In genomic region chr16:27453823-27454222, GRCm38 (mm10) we compare ENCODE assay signal across 13 mouse cellular contexts.
DNase-seq lines count a peak whose midpoint lies in the region; ATAC-seq and TF ChIP-seq lines count a peak whose summit lies in the region.
"Had no signal": no experiment of that assay in that cellular context is flagged by ENCODE, and none has a peak within 500 bp of the region (broad histone marks: within the 10 kb centered on the region; RNA-seq: fewer than 3 reads in every experiment).

No protein-coding gene starts in this region.

- no peaks in the 10 kb centered on the region for H3K9me3 ChIP-seq in forebrain, embryonic 13.5 days (replicated peaks)
- H3K9me3 ChIP-seq in forebrain, embryonic 11.5 days (ENCODE audit: control insufficient read depth, low read length): no peaks in the 10 kb centered on the region
- no peaks in the 10 kb centered on the region for H3K9me3 ChIP-seq in forebrain, embryonic 14.5 days (replicated peaks; ENCODE audit: control insufficient read depth, low read length)
- H3K9me3 ChIP-seq in forebrain, embryonic 16.5 days (ENCODE audit: control insufficient read depth, low read length): no peaks in the 10 kb centered on the region
- H3K9me3 ChIP-seq in intestine, postnatal 0 days (ENCODE audit: control insufficient read depth): no peaks in the 10 kb centered on the region
- H3K9me3 ChIP-seq: embryonic facial prominence, embryonic 10.5 days; embryonic facial prominence, embryonic 12.5 days; G1E had no signal

- H3K27me3 ChIP-seq in forebrain, embryonic 13.5 days: no peaks in the 10 kb centered on the region
- H3K27me3 ChIP-seq in forebrain, embryonic 11.5 days (ENCODE audit: control insufficient read depth, insufficient read depth, low read length): no peaks in the 10 kb centered on the region
- no peaks in the 10 kb centered on the region for H3K27me3 ChIP-seq in forebrain, embryonic 14.5 days (replicated peaks; ENCODE audit: control insufficient read depth, insufficient read depth, low read length)
- H3K27me3 ChIP-seq in forebrain, embryonic 16.5 days (replicated peaks; ENCODE audit: control insufficient read depth, insufficient read depth, low read length): no peaks in the 10 kb centered on the region
- no peaks in the 10 kb centered on the region for H3K27me3 ChIP-seq in intestine, postnatal 0 days (replicated peaks; ENCODE audit: control insufficient read depth, insufficient read depth, low read length)
- H3K27me3 ChIP-seq: embryonic facial prominence, embryonic 12.5 days; Patski had no signal

- ATAC-seq in forebrain, embryonic 13.5 days: peak; percentile 39
- ATAC-seq in forebrain, embryonic 11.5 days (replicated peaks; ENCODE audit: low FRiP score): no peak
- peak; percentile 56; the same call in 1 of the 2 replicates for ATAC-seq in forebrain, embryonic 14.5 days
- ATAC-seq in forebrain, embryonic 16.5 days: peak; percentile 58
- ATAC-seq in intestine, postnatal 0 days: no peak
- ATAC-seq: activated CD4-positive, CD25-positive, alpha-beta regulatory T cell, adult 4 months had no signal

- WGBS in forebrain, embryonic 13.5 days: 59% methylated on average over 2 of the region's 2 CpGs
- WGBS in forebrain, embryonic 11.5 days: 84% methylated on average over 2 of the region's 2 CpGs
- 58% methylated on average over 2 of the region's 2 CpGs for WGBS in forebrain, embryonic 14.5 days
- 51% methylated on average over 2 of the region's 2 CpGs for WGBS in forebrain, embryonic 16.5 days
- WGBS in intestine, postnatal 0 days: 80% methylated on average over 2 of the region's 2 CpGs

- no peak overlapping the region for H3K9ac ChIP-seq in forebrain, embryonic 13.5 days
- H3K9ac ChIP-seq in forebrain, embryonic 11.5 days (ENCODE audit: low read length): no peak overlapping the region
- no peak overlapping the region for H3K9ac ChIP-seq in forebrain, embryonic 14.5 days (ENCODE audit: low read length)
- no peak overlapping the region for H3K9ac ChIP-seq in forebrain, embryonic 16.5 days (replicated peaks; ENCODE audit: low read depth, low read length)
- H3K9ac ChIP-seq in intestine, postnatal 0 days (ENCODE audit: low read depth, low read length): no peak overlapping the region
- H3K9ac ChIP-seq: embryonic facial prominence, embryonic 12.5 days had no signal

- no peak overlapping the region for H3K27ac ChIP-seq in forebrain, embryonic 13.5 days
- no peak overlapping the region for H3K27ac ChIP-seq in forebrain, embryonic 11.5 days (ENCODE audit: low read depth, low read length)
- no peak overlapping the region for H3K27ac ChIP-seq in forebrain, embryonic 14.5 days (ENCODE audit: low read depth, low read length)
- no peak overlapping the region for H3K27ac ChIP-seq in forebrain, embryonic 16.5 days (ENCODE audit: low read length)
- H3K27ac ChIP-seq in intestine, postnatal 0 days (ENCODE audit: low read depth, low read length): no peak overlapping the region
- H3K27ac ChIP-seq: embryonic facial prominence, embryonic 10.5 days; embryonic facial prominence, embryonic 12.5 days had no signal

- H3K4me1 ChIP-seq in forebrain, embryonic 13.5 days: peaks cover 7% of the 10 kb centered on the region; the same call in 1 of the 2 replicates
- no peaks in the 10 kb centered on the region; the same call in 1 of the 2 replicates for H3K4me1 ChIP-seq in forebrain, embryonic 11.5 days (replicated peaks; ENCODE audit: control insufficient read depth, insufficient read depth, low read length)
- no peaks in the 10 kb centered on the region for H3K4me1 ChIP-seq in forebrain, embryonic 14.5 days (ENCODE audit: control insufficient read depth, insufficient read depth, low read length)
- 0 out of 2 replicates have a peak, but pooled peaks cover 3% of the 10 kb centered on the region for H3K4me1 ChIP-seq in forebrain, embryonic 16.5 days (replicated peaks; ENCODE audit: control insufficient read depth, insufficient read depth, low read length)
- no peaks in the 10 kb centered on the region for H3K4me1 ChIP-seq in intestine, postnatal 0 days (replicated peaks; ENCODE audit: control insufficient read depth, insufficient read depth, low read length)
- H3K4me1 ChIP-seq: embryonic facial prominence, embryonic 10.5 days; embryonic facial prominence, embryonic 12.5 days had no signal

- H3K4me2 ChIP-seq in forebrain, embryonic 13.5 days: no peak overlapping the region
- no peak overlapping the region for H3K4me2 ChIP-seq in forebrain, embryonic 11.5 days (ENCODE audit: low read depth, low read length, severe bottlenecking)
- H3K4me2 ChIP-seq in forebrain, embryonic 14.5 days (ENCODE audit: low read length): no peak overlapping the region
- H3K4me2 ChIP-seq in forebrain, embryonic 16.5 days (ENCODE audit: low read length): no peak overlapping the region
- H3K4me2 ChIP-seq in intestine, postnatal 0 days (replicated peaks; ENCODE audit: low read depth): no peak overlapping the region
- H3K4me2 ChIP-seq: embryonic facial prominence, embryonic 12.5 days had no signal

- H3K4me3 ChIP-seq in forebrain, embryonic 13.5 days: no peak overlapping the region
- H3K4me3 ChIP-seq in forebrain, embryonic 11.5 days (ENCODE audit: low read depth, low read length): no peak overlapping the region
- H3K4me3 ChIP-seq in forebrain, embryonic 14.5 days (ENCODE audit: low read depth, low read length): no peak overlapping the region
- H3K4me3 ChIP-seq in forebrain, embryonic 16.5 days (replicated peaks; ENCODE audit: low read length): no peak overlapping the region
- H3K4me3 ChIP-seq in intestine, postnatal 0 days (ENCODE audit: low read depth, low read length): no peak overlapping the region
- H3K4me3 ChIP-seq: embryonic facial prominence, embryonic 10.5 days; embryonic facial prominence, embryonic 12.5 days had no signal

- peaks cover 16% of the 10 kb centered on the region for H3K36me3 ChIP-seq in forebrain, embryonic 13.5 days (ENCODE audit: poor library complexity, severe bottlenecking)
- H3K36me3 ChIP-seq in forebrain, embryonic 11.5 days (ENCODE audit: control insufficient read depth, insufficient read depth, low read length): no peaks in the 10 kb centered on the region
- peaks cover 8% of the 10 kb centered on the region for H3K36me3 ChIP-seq in forebrain, embryonic 14.5 days (ENCODE audit: control insufficient read depth, insufficient read depth, low read length)
- peaks cover 5% of the 10 kb centered on the region; the same call in 1 of the 2 replicates for H3K36me3 ChIP-seq in forebrain, embryonic 16.5 days (ENCODE audit: control insufficient read depth, insufficient read depth)
- 0 out of 2 replicates have a peak, but pooled peaks cover 6% of the 10 kb centered on the region for H3K36me3 ChIP-seq in intestine, postnatal 0 days (ENCODE audit: control insufficient read depth, insufficient read depth)

- TF ChIP-seq CTCF in intestine, postnatal 0 days (IDR thresholded peaks at IDR 0.05; ENCODE audit: low read depth): no peak

- no peak for DNase-seq in forebrain, embryonic 11.5 days (ENCODE audit: low spot score)
- DNase-seq in forebrain, embryonic 14.5 days (ENCODE audit: low spot score): peak; percentile 22
- no peak for DNase-seq in thymus, adult 18-20 months
- no peak for DNase-seq in layer of hippocampus, postnatal 25 days (ENCODE audit: extremely low spot score in 1 of 2, low spot score in 1 of 2)
- DNase-seq: adrenal gland, adult 8-10 months had no signal

Comparison
In these comparisons a context has a peak if more than half of its experiments do, and no peak if none do; other contexts are left out.
1. ATAC-seq: peak in forebrain, embryonic 13.5 days (single experiment), forebrain, embryonic 14.5 days (single experiment) and forebrain, embryonic 16.5 days (single experiment); none in forebrain, embryonic 11.5 days (single experiment) and intestine, postnatal 0 days (single experiment).